10 mouse cellular contexts compared by ENCODE assay signal in the genomic region with DNA sequence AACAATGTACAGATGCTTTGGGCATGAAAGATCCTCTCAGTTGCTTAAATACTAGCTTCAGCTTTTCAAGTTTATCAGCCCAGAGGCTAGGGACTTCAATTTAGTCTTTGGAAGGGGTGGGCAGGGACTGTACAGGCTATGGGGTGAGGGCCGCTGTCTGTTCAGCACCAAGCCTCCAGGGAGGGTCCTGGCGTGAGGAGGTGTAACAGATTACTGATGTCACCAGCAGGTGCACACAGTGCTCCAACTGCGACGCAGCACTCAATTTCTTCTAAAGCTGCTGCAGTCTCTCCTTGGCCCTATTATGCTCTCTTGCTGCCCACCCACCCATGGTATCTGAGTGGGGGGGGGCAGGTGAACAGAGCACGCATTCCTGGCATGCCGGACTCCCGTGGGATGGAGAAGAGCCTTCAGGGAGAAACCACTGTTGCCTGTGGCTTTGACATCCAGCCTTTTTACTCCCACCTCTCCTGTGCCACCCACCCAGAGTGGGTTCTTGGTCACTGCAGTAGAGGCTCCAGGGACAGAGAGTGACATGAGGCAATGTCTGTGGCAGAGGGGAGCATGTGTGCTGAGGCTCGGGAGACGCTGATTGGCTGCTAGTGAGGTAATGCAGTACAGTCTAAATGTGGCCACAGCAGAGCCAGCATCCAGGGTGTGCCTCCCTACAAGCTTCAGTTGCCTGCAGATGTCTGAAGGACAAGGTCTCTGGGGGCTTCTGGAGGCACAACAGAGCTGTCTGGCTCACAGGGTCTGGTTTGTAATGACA.
A peak's percentile ranks its signal among the peaks of the same experiment; 100 is the strongest.
DNase-seq lines count a peak whose midpoint lies in the region; ATAC-seq and TF ChIP-seq lines count a peak whose summit lies in the region.
"Had no signal": no experiment of that assay in that cellular context is flagged by ENCODE, and none has a peak within 500 bp of the region (broad histone marks: within the 10 kb centered on the region; RNA-seq: fewer than 3 reads in every experiment).

No protein-coding gene starts in this region.

- no peak for DNase-seq in stomach, postnatal 0 days (ENCODE audit: low spot score)
- no peak for DNase-seq in yolk sac, embryonic 10.5 days (ENCODE audit: low spot score)
- no peak for DNase-seq in kidney, adult 9 months
- no peak for DNase-seq in gastrocnemius, postnatal 10 days
- no peak for DNase-seq in lung, postnatal 4 days
- DNase-seq: gastrocnemius, postnatal 36 days; kidney, postnatal 14 days had no signal

- H3K9me3 ChIP-seq in stomach, embryonic 14.5 days (ENCODE audit: control insufficient read depth, low read depth, low read length) = no peaks in the 10 kb centered on the region
- H3K9me3 ChIP-seq in stomach, postnatal 0 days (ENCODE audit: control insufficient read depth, low read length) = no peaks in the 10 kb centered on the region
- H3K9me3 ChIP-seq in hindbrain, embryonic 12.5 days (replicated peaks) = no peaks in the 10 kb centered on the region
- H3K9me3 ChIP-seq in midbrain, embryonic 12.5 days = no peaks in the 10 kb centered on the region

- H3K4me1 ChIP-seq in stomach, embryonic 14.5 days (ENCODE audit: control insufficient read depth, insufficient read depth, low read length) = no peaks in the 10 kb centered on the region
- H3K4me1 ChIP-seq in stomach, postnatal 0 days (replicated peaks; ENCODE audit: control insufficient read depth, insufficient read depth) = no peaks in the 10 kb centered on the region
- H3K4me1 ChIP-seq in hindbrain, embryonic 12.5 days = peaks cover 9% of the 10 kb centered on the region
- no peaks in the 10 kb centered on the region for H3K4me1 ChIP-seq in midbrain, embryonic 12.5 days

- no peak overlapping the region for H3K27ac ChIP-seq in stomach, embryonic 14.5 days (ENCODE audit: low read length)
- no peak overlapping the region for H3K27ac ChIP-seq in stomach, postnatal 0 days (replicated peaks)
- peak overlapping the region; percentile 41; the same call in 1 of the 2 replicates for H3K27ac ChIP-seq in hindbrain, embryonic 12.5 days
- no peak overlapping the region for H3K27ac ChIP-seq in midbrain, embryonic 12.5 days (replicated peaks)

- H3K36me3 ChIP-seq in stomach, embryonic 14.5 days (ENCODE audit: control insufficient read depth, insufficient read depth, low read length) = no peaks in the 10 kb centered on the region
- H3K36me3 ChIP-seq in stomach, postnatal 0 days (ENCODE audit: control insufficient read depth, insufficient read depth, low read length) = no peaks in the 10 kb centered on the region
- no peaks in the 10 kb centered on the region for H3K36me3 ChIP-seq in hindbrain, embryonic 12.5 days
- H3K36me3 ChIP-seq in midbrain, embryonic 12.5 days = no peaks in the 10 kb centered on the region

- no peak for TF ChIP-seq CTCF in stomach, postnatal 0 days (IDR thresholded peaks at IDR 0.05; ENCODE audit: low read depth)

- WGBS in stomach, embryonic 14.5 days = 47% methylated on average over 9 of the region's 9 CpGs
- WGBS in stomach, postnatal 0 days = 53% methylated on average over 8 of the region's 9 CpGs
- 66% methylated on average over 9 of the region's 9 CpGs for WGBS in hindbrain, embryonic 12.5 days
- WGBS in midbrain, embryonic 12.5 days = 72% methylated on average over 9 of the region's 9 CpGs

- H3K4me3 ChIP-seq in stomach, embryonic 14.5 days (ENCODE audit: low read depth, low read length) = no peak overlapping the region
- H3K4me3 ChIP-seq in stomach, postnatal 0 days (ENCODE audit: low read depth, low read length) = no peak overlapping the region
- no peak overlapping the region for H3K4me3 ChIP-seq in hindbrain, embryonic 12.5 days
- no peak overlapping the region for H3K4me3 ChIP-seq in midbrain, embryonic 12.5 days

- TF ChIP-seq EP300 in stomach, postnatal 0 days (optimal IDR thresholded peaks at IDR 0.05) = no peak

- no peak overlapping the region for H3K9ac ChIP-seq in stomach, embryonic 14.5 days (replicated peaks; ENCODE audit: low read depth, low read length)
- no peak overlapping the region for H3K9ac ChIP-seq in stomach, postnatal 0 days (ENCODE audit: low read length)
- no peak overlapping the region for H3K9ac ChIP-seq in hindbrain, embryonic 12.5 days
- H3K9ac ChIP-seq in midbrain, embryonic 12.5 days (replicated peaks) = no peak overlapping the region

- no peak overlapping the region for H3K4me2 ChIP-seq in stomach, embryonic 14.5 days (replicated peaks; ENCODE audit: low read depth, low read length)
- no peak overlapping the region for H3K4me2 ChIP-seq in stomach, postnatal 0 days (replicated peaks; ENCODE audit: low read depth)
- H3K4me2 ChIP-seq in hindbrain, embryonic 12.5 days (replicated peaks) = no peak overlapping the region
- no peak overlapping the region for H3K4me2 ChIP-seq in midbrain, embryonic 12.5 days (replicated peaks)

- peak; percentile 63; the same call in 1 of the 2 replicates for ATAC-seq in stomach, embryonic 14.5 days (ENCODE audit: insufficient number of reproducible peaks, insufficient read depth, low FRiP score, low read depth)
- no peak for ATAC-seq in stomach, postnatal 0 days (ENCODE audit: low FRiP score, low TSS enrichment)
- peak; percentile 77 for ATAC-seq in hindbrain, embryonic 12.5 days (ENCODE audit: low FRiP score)
- ATAC-seq in midbrain, embryonic 12.5 days (ENCODE audit: low FRiP score, low read depth) = peak; percentile 63; the same call in 1 of the 2 replicates

- no peaks in the 10 kb centered on the region for H3K27me3 ChIP-seq in stomach, embryonic 14.5 days (ENCODE audit: control insufficient read depth, insufficient read depth, low read length)
- H3K27me3 ChIP-seq in stomach, postnatal 0 days (ENCODE audit: control insufficient read depth, insufficient read depth, low read length) = no peaks in the 10 kb centered on the region
- H3K27me3 ChIP-seq in hindbrain, embryonic 12.5 days = no peaks in the 10 kb centered on the region
- H3K27me3 ChIP-seq in midbrain, embryonic 12.5 days = no peaks in the 10 kb centered on the region
